Mouse (Mus musculus): ENCODE measurements at regions not wholly inside any gene's neighbourhood (a gene's known extent, or its start where the extent isn't known, plus 50 kb on each side); places are given as distances from the start of the nearest gene placed in this dataset.

GRCm38 (mm10) chr12:70774816-70775591 is 50.3 kb upstream of the Frmd6 start:
- no peaks in the 10 kb centered on the region for H3K4me1 ChIP-seq (ENCODE audit: control insufficient read depth, insufficient read depth, low read length)
- no peak overlapping the region for H3K4me3 ChIP-seq (replicated peaks; ENCODE audit: control insufficient read depth, low read depth, low read length)
- H3K27ac ChIP-seq (ENCODE audit: control insufficient read depth, insufficient read depth, low read depth, low read length, poor library complexity), result no peak overlapping the region
- WGBS, result 75% methylated on average over 8 of the region's 8 CpGs
- TF ChIP-seq POLR2A (IDR thresholded peaks at IDR 0.05; ENCODE audit: borderline replicate concordance, control insufficient read depth, low read depth, low read length) (no peak), CTCF (IDR thresholded peaks at IDR 0.05; ENCODE audit: control insufficient read depth, insufficient read depth, low read length) (no peak)
